Mouse (Mus musculus) erythroblast, embryonic 14.5 days (primary cell): Measurements from ENCODE around the gene Calu.

Experiments
- GATA1 ChIP-seq: IDR thresholded peaks from 2 replicates; pipeline ENCODE4 v1.6.1; 2012; ENCODE audit warnings: low read length, inconsistent platforms, mixed read lengths
- TAL1 ChIP-seq: IDR thresholded peaks from 3 replicates; pipeline ENCODE4 v1.6.1; 2012; ENCODE audit warnings: low read length, inconsistent platforms, mixed read lengths

GRCm38 (mm10) chr6:29396714-29397540 is 49.1 kb downstream of the Calu start:
- TF ChIP-seq GATA1 (no peak), TAL1 (no peak)
